Mouse (Mus musculus): ENCODE measurements around the gene Rbl1.

GRCm38 (mm10) chr2:157141962-157142361 lies 62.4 kb downstream of the Rbl1 start:
- no peak for TF ChIP-seq CTCF (IDR thresholded peaks at IDR 0.05; ENCODE audit: borderline replicate concordance, control insufficient read depth, extremely low read depth, insufficient read depth, low read length, poor library complexity)
- TF ChIP-seq POLR2A (IDR thresholded peaks at IDR 0.05; ENCODE audit: control insufficient read depth, extremely low read depth, insufficient read depth, low read length, poor library complexity) = no peak

All from thymus, adult 2 months (tissue).